In genomic region chr6:122579086-122579485, GRCm38 (mm10) we compare ENCODE assay signal across 27 mouse cellular contexts. TPM values are rescaled to one million over a fixed set of nuclear protein-coding genes. Genes with fewer than 3 reads are reported as not detected.
DNase-seq lines count a peak whose midpoint lies in the region.
"Had no signal": no experiment of that assay in that cellular context is flagged by ENCODE, and none has a peak within 500 bp of the region (broad histone marks: within the 10 kb centered on the region; RNA-seq: fewer than 3 reads in every experiment).

No protein-coding gene starts in this region.

- peak; percentile 27 to 71 for DNase-seq in adrenal gland, adult (ENCODE audit: inconsistent age in 2 of 2, low spot score in 1 of 2)
- DNase-seq in adrenal gland, adult 18-20 months (ENCODE audit: low spot score in 2 of 2) = no peak
- peak; percentile 59 for DNase-seq in adrenal gland, adult 2 months
- no peak for DNase-seq in adrenal gland, postnatal 25 days
- DNase-seq in adrenal gland, postnatal 36 days = peak; percentile 44 to 49
- no peak for DNase-seq in adrenal gland, postnatal 4 days (ENCODE audit: low spot score in 2 of 2)
- DNase-seq: adrenal gland, adult 8-10 months; adrenal gland, postnatal 10 days; adrenal gland, postnatal 14 days; B cell, adult 2 months; cerebellum, adult 11 months; cerebellum, adult 11-12 months; cerebellum, adult 18-20 months; cerebellum, adult 2 months; cerebellum, adult 8-10 months; cerebellum, adult 9-10 months; cerebellum, adult 9-11 months; cerebellum, postnatal 10 days; cerebellum, postnatal 14 days had no signal

RNA-seq across cellular contexts. Expression of gene Apobec1, which starts 23.2 kb away (rescaled TPM):
- total RNA-seq in adrenal gland, adult 18-20 months (2021) = 10 to 100 TPM in 1 of 2 experiments, 1 to 10 TPM in 1; 9.6 to 17.0 TPM
- 10 to 100 TPM; 11.7 to 13.5 TPM for total RNA-seq in adrenal gland, adult 2 months (2021)
- 13.4 and 15.4 TPM in 2 replicates for polyA plus RNA-seq in adrenal gland, adult 2 months (2012; rRNA removed)
- 6.1 and 8.7 TPM in 2 replicates for total RNA-seq in adrenal gland, postnatal 25 days (2021)
- 10 to 100 TPM in 1 of 2 experiments, 1 to 10 TPM in 1; 7.5 to 11.6 TPM for total RNA-seq in adrenal gland, postnatal 36 days (2021)
- total RNA-seq in adrenal gland, postnatal 4 days (2021) = 10 to 100 TPM; 10.1 to 13.1 TPM

RNA-seq across cellular contexts. Expression of gene Aicda, which starts 25.5 kb away (rescaled TPM):
- total RNA-seq in adrenal gland, adult 18-20 months (2021) = not detected
- total RNA-seq in adrenal gland, adult 2 months (2021) = not detected
- polyA plus RNA-seq in adrenal gland, adult 2 months (2012; rRNA removed) = not detected in 2 replicates
- total RNA-seq in adrenal gland, postnatal 25 days (2021) = not detected in 2 replicates
- not detected for total RNA-seq in adrenal gland, postnatal 36 days (2021)
- total RNA-seq in adrenal gland, postnatal 4 days (2021) = not detected
- total RNA-seq: adrenal gland, adult 8-10 months; adrenal gland, postnatal 10 days; adrenal gland, postnatal 14 days; G1E; MEL had no signal
- polyA plus RNA-seq: C2C12; cerebellum, adult 2 months; G1E; Patski had no signal

RNA-seq across cellular contexts. Expression of gene Gdf3, which starts 30.8 kb away (rescaled TPM):
- total RNA-seq in adrenal gland, adult 18-20 months (2021) = not detected
- total RNA-seq in adrenal gland, adult 2 months (2021) = not detected
- 0.04 and 0.08 TPM in 2 replicates for polyA plus RNA-seq in adrenal gland, adult 2 months (2012; rRNA removed)
- total RNA-seq in adrenal gland, postnatal 25 days (2021) = not detected in 2 replicates
- not detected for total RNA-seq in adrenal gland, postnatal 36 days (2021)
- total RNA-seq in adrenal gland, postnatal 4 days (2021) = not detected
- total RNA-seq: adrenal gland, postnatal 10 days; adrenal gland, postnatal 14 days; CH12.LX had no signal
- polyA plus RNA-seq: brain, embryonic 14.5 days; C2C12; CD4-positive, CD25-positive, alpha-beta regulatory T cell, adult 4 months; Patski had no signal

RNA-seq across cellular contexts. Expression of gene Dppa3, which starts 47.1 kb away (rescaled TPM):
- not detected for total RNA-seq in adrenal gland, adult 18-20 months (2021)
- not detected for total RNA-seq in adrenal gland, adult 2 months (2021)
- not detected in 2 replicates for polyA plus RNA-seq in adrenal gland, adult 2 months (2012; rRNA removed)
- not detected in 2 replicates for total RNA-seq in adrenal gland, postnatal 25 days (2021)
- not detected for total RNA-seq in adrenal gland, postnatal 36 days (2021)
- not detected for total RNA-seq in adrenal gland, postnatal 4 days (2021)
- total RNA-seq: adrenal gland, adult 8-10 months; adrenal gland, postnatal 10 days; adrenal gland, postnatal 14 days; CH12.LX; G1E; MEL had no signal
- polyA plus RNA-seq: activated CD4-positive, CD25-positive, alpha-beta regulatory T cell, adult 4 months; brain, embryonic 14.5 days; C2C12; CD4-positive, CD25-positive, alpha-beta regulatory T cell, adult 4 months; cerebellum, adult 2 months; G1E; Patski had no signal

Comparison
In these comparisons a context has a peak if more than half of its experiments do, and no peak if none do; other contexts are left out.
1. DNase-seq: peak in adrenal gland, adult (2 of 2), adrenal gland, adult 2 months (single experiment) and adrenal gland, postnatal 36 days (2 of 2); none in adrenal gland, adult 18-20 months (0 of 2), adrenal gland, postnatal 25 days (single experiment) and adrenal gland, postnatal 4 days (0 of 2).